21 mouse cellular contexts compared by ENCODE assay signal in the genomic region with DNA sequence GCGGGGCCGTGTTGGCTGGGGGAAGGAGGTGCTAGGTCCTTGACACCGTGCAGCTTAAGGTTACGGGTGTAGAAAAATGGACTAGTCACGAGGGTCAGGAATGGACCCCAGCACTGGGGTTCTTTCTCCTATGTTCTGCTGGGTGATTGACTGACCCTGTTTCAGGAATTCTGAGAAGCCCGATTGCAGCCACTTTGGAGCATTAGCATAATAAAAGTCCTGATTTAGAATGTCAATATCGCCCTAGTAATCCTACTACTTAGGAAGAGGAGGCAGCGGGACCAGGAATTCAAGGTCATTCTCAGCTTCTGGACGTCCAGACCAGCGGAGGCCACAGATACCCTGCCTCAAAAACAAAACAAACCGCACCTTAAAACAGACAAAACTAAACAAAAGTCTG. TPM values are rescaled to one million over a fixed set of nuclear protein-coding genes. Genes with fewer than 3 reads are reported as not detected.
DNase-seq lines count a peak whose midpoint lies in the region; ATAC-seq and TF ChIP-seq lines count a peak whose summit lies in the region.
"Had no signal": no experiment of that assay in that cellular context is flagged by ENCODE, and none has a peak within 500 bp of the region (broad histone marks: within the 10 kb centered on the region; RNA-seq: fewer than 3 reads in every experiment).

No protein-coding gene starts in this region.

- TF ChIP-seq EP300 in ES-Bruce4 (IDR thresholded peaks at IDR 0.05; ENCODE audit: insufficient read depth, low read depth, low read length), result peak; percentile 87

- peak overlapping the region; percentile 4; the same call in 1 of the 2 replicates for H3K4me2 ChIP-seq in heart, embryonic 14.5 days (ENCODE audit: low read length)
- H3K4me2 ChIP-seq: embryonic facial prominence, embryonic 12.5 days; forebrain, embryonic 15.5 days; hindbrain, embryonic 12.5 days had no signal

- ATAC-seq in heart, embryonic 14.5 days (ENCODE audit: insufficient number of reproducible peaks, insufficient read depth, low FRiP score, low read depth), result no peak
- ATAC-seq: activated CD4-positive, CD25-positive, alpha-beta regulatory T cell, adult 4 months; forebrain, embryonic 15.5 days; hindbrain, embryonic 16.5 days; inflammation-experienced regulatory T-cells, adult 6 months; intestine, postnatal 0 days had no signal

- no peak overlapping the region for H3K4me3 ChIP-seq in heart, embryonic 14.5 days (ENCODE audit: control insufficient read depth in 1 of 2, insufficient read depth in 1 of 2, low read depth in 1 of 2, low read length in 2 of 2)
- peak overlapping the region; percentile 74 for H3K4me3 ChIP-seq in E14TG2a.4 (replicated peaks; ENCODE audit: low read length)
- H3K4me3 ChIP-seq in ES-Bruce4 (ENCODE audit: low read depth, low read length), result peak overlapping the region; percentile 11
- H3K4me3 ChIP-seq: embryonic facial prominence, embryonic 12.5 days; forebrain, embryonic 15.5 days; heart, adult 2 months; hindbrain, embryonic 12.5 days had no signal

- no peaks in the 10 kb centered on the region for H3K9me3 ChIP-seq in heart, embryonic 14.5 days (ENCODE audit: control insufficient read depth, low read length)
- H3K9me3 ChIP-seq in E14TG2a.4 (ENCODE audit: low read length), result no peaks in the 10 kb centered on the region
- no peaks in the 10 kb centered on the region for H3K9me3 ChIP-seq in ES-Bruce4 (replicated peaks; ENCODE audit: control insufficient read depth, insufficient read depth, low read length, poor library complexity, severe bottlenecking)
- H3K9me3 ChIP-seq: embryonic facial prominence, embryonic 12.5 days; forebrain, embryonic 15.5 days; hindbrain, embryonic 12.5 days had no signal

- H3K27me3 ChIP-seq in heart, embryonic 14.5 days (ENCODE audit: control insufficient read depth, insufficient read depth, low read length), result peaks cover 47% of the 10 kb centered on the region
- H3K27me3 ChIP-seq in E14TG2a.4 (ENCODE audit: insufficient read depth, low read length), result no peaks in the 10 kb centered on the region; the same call in 1 of the 2 replicates
- H3K27me3 ChIP-seq in ES-Bruce4 (ENCODE audit: control insufficient read depth, insufficient read depth, low read length, poor library complexity, severe bottlenecking), result no peaks in the 10 kb centered on the region; the same call in 1 of the 2 replicates

- H3K9ac ChIP-seq in heart, embryonic 14.5 days (ENCODE audit: low read length), result no peak overlapping the region
- H3K9ac ChIP-seq in ES-Bruce4 (ENCODE audit: low read depth, poor library complexity, severe bottlenecking), result no peak overlapping the region
- H3K9ac ChIP-seq: embryonic facial prominence, embryonic 12.5 days; forebrain, embryonic 15.5 days; hindbrain, embryonic 12.5 days had no signal

- no peaks in the 10 kb centered on the region for H3K36me3 ChIP-seq in heart, embryonic 14.5 days (ENCODE audit: control insufficient read depth, insufficient read depth, low read length)
- H3K36me3 ChIP-seq in E14TG2a.4 (ENCODE audit: insufficient read depth, low read length), result no peaks in the 10 kb centered on the region
- H3K36me3 ChIP-seq in ES-Bruce4 (ENCODE audit: control insufficient read depth, insufficient read depth, low read length, poor library complexity, severe bottlenecking), result no peaks in the 10 kb centered on the region
- H3K36me3 ChIP-seq: embryonic facial prominence, embryonic 12.5 days; forebrain, embryonic 15.5 days; hindbrain, embryonic 12.5 days had no signal

- intact Hi-C loops in heart, postnatal 25 days (cut with DNase I), result loop anchor here (10.0 kb wide), 1 partner anchor 235 kb away; no protein-coding TSS in a partner anchor

- H3K27ac ChIP-seq in heart, embryonic 14.5 days (replicated peaks in 1 of 2; ENCODE audit: control insufficient read depth in 1 of 2, insufficient read depth in 1 of 2, low read depth in 2 of 2, low read length in 2 of 2), result no peak overlapping the region
- no peak overlapping the region for H3K27ac ChIP-seq in ES-Bruce4 (ENCODE audit: insufficient read depth, low read length)
- H3K27ac ChIP-seq: embryonic facial prominence, embryonic 12.5 days; forebrain, embryonic 15.5 days; heart, adult 2 months; hindbrain, embryonic 12.5 days had no signal

- TF ChIP-seq CTCF in E14TG2a.4 (conservative IDR thresholded peaks at IDR 0.05; ENCODE audit: low read length) (no peak), ES-Bruce4 (IDR thresholded peaks at IDR 0.05; ENCODE audit: low read depth, low read length) (no peak)

- WGBS in heart, embryonic 14.5 days, result 10% methylated on average over 11 of the region's 11 CpGs

- DNase-seq in heart, postnatal 25 days (ENCODE audit: low spot score), result no peak
- peak; percentile 84 for DNase-seq in ZHBTc4 (ENCODE audit: low read depth, low spot score)
- no peak for DNase-seq in urinary bladder, adult 18-20 months (ENCODE audit: low spot score in 2 of 2)
- DNase-seq: adrenal gland, postnatal 14 days; cerebellum, adult 11-12 months; cerebellum, adult 9-10 months; cerebellum, postnatal 25 days; gastrocnemius, postnatal 10 days; heart, adult 2 months; heart, postnatal 36 days had no signal

- peaks cover 2 to 4% of the 10 kb centered on the region in 2 experiments; a peak in 1 of 4 replicates for H3K4me1 ChIP-seq in heart, embryonic 14.5 days (ENCODE audit: control insufficient read depth in 2 of 2, insufficient read depth in 2 of 2, low read length in 2 of 2)
- H3K4me1 ChIP-seq in E14TG2a.4 (replicated peaks; ENCODE audit: low read depth, low read length) (peaks cover 49% of the 10 kb centered on the region), ES-Bruce4 (ENCODE audit: control insufficient read depth, insufficient read depth, low read length) (no peaks in the 10 kb centered on the region)
- H3K4me1 ChIP-seq: embryonic facial prominence, embryonic 12.5 days; forebrain, embryonic 15.5 days; hindbrain, embryonic 12.5 days had no signal

- TF ChIP-seq POLR2A in ES-Bruce4 (IDR thresholded peaks at IDR 0.05; ENCODE audit: insufficient read depth, low read length), result no peak

RNA-seq across cellular contexts. Expression of a gene that starts 0.7 kb away (rescaled TPM):
- 0.19 and 0.26 TPM in 2 replicates for polyA plus RNA-seq in heart, embryonic 14.5 days (2014; fragmentation: Nextera tagmentation; extraction: Ambion mirVana)
- not detected for total RNA-seq in heart, postnatal 25 days (2021)
- 0.29 TPM in 1 of 2 replicates, not detected in the other for polyA plus RNA-seq in ES-Bruce4 (2011; ENCODE audit: insufficient read depth, insufficient read length, low read depth, missing spikeins)
- total RNA-seq: heart, adult 2 months; heart, postnatal 36 days had no signal
- polyA plus RNA-seq: cortical plate, adult 2 months had no signal

RNA-seq across cellular contexts. Expression of a gene that starts 7.8 kb away (rescaled TPM):
- 23.0 and 23.2 TPM in 2 replicates for polyA plus RNA-seq in heart, embryonic 14.5 days (2014; fragmentation: Nextera tagmentation; extraction: Ambion mirVana)
- under 1 TPM; 0.45 to 0.78 TPM for total RNA-seq in heart, postnatal 25 days (2021)
- polyA plus RNA-seq in ES-Bruce4 (2011; ENCODE audit: insufficient read depth, insufficient read length, low read depth, missing spikeins), result 191 and 198 TPM in 2 replicates

RNA-seq across cellular contexts. Expression of a gene that starts 47.1 kb away (rescaled TPM):
- polyA plus RNA-seq in heart, embryonic 14.5 days (2014; fragmentation: Nextera tagmentation; extraction: Ambion mirVana), result 47.7 and 50.4 TPM in 2 replicates
- 10 to 100 TPM; 57.2 to 59.9 TPM for total RNA-seq in heart, postnatal 25 days (2021)
- 16.6 and 17.6 TPM in 2 replicates for polyA plus RNA-seq in ES-Bruce4 (2011; ENCODE audit: insufficient read depth, insufficient read length, low read depth, missing spikeins)

RNA-seq across cellular contexts. Expression of a gene that starts 50.7 kb away (rescaled TPM):
- 16.1 and 17.3 TPM in 2 replicates for polyA plus RNA-seq in heart, embryonic 14.5 days (2014; fragmentation: Nextera tagmentation; extraction: Ambion mirVana)
- 1 to 10 TPM; 6.6 to 8.6 TPM for total RNA-seq in heart, postnatal 25 days (2021)
- polyA plus RNA-seq in ES-Bruce4 (2011; ENCODE audit: insufficient read depth, insufficient read length, low read depth, missing spikeins), result 9.7 and 11.5 TPM in 2 replicates

Comparison
In these comparisons a context has a peak if more than half of its experiments do, and no peak if none do; other contexts are left out.
1. H3K4me3 ChIP-seq: peak in E14TG2a.4 (single experiment) and ES-Bruce4 (single experiment); none in heart, embryonic 14.5 days (0 of 2).